Mouse (Mus musculus) embryonic fibroblast, embryonic 13.5 days (primary cell): ENCODE results near the gene Utf1.

Experiments used
- CTCF ChIP-seq: IDR thresholded peaks from 2 replicates; pipeline ENCODE4 v1.5.1; 2011; ENCODE audit warnings: mild to moderate bottlenecking, control low read depth, low read length, moderate library complexity, borderline replicate concordance; ENCODE audit not compliant: insufficient read depth
- POLR2A ChIP-seq: IDR thresholded peaks from 2 replicates; pipeline ENCODE4 v1.6.1; 2011; ENCODE audit warnings: low read depth, mild to moderate bottlenecking, control low read depth, low read length, moderate library complexity

DNA sequence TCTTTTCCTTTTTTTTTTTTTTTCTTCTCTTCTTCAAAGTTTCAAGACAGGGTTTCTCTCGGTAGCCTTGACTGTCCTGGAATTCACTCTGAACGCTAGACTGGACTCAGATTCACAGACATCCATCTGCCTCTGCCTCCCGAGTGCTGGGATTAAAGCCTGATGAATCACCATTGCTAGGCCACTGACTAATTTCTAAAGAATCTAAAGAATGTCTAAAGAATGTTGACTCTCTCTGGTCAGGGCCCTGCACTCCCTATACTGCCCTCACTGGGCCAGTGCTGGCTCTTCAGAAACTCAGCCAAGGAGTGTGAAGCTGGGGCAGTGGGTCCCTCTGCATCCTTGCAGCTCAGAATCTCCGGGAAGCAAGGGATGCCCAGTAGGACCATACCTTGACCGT, 31.9 kb downstream of the Utf1 start:
- TF ChIP-seq CTCF (no peak), POLR2A (no peak)
